Mouse (Mus musculus) CD8-positive naive resting alpha-beta T cell, adult 2 months (primary cell): Measurements from ENCODE around the gene Actr6.
"Not testable (repeated sequence)": the region's sequence is repeated elsewhere in the genome, so short reads cannot be mapped to it uniquely, and the experiment has no call there.

Experiments used
- DNase-seq, 2 experiments: peaks; one replicate each; pipeline ENCODE4 v3.0.0; 2022; ENCODE audit warnings: low read depth in 2 of 2, low spot score in 2 of 2

Actr6 gene

DNA sequence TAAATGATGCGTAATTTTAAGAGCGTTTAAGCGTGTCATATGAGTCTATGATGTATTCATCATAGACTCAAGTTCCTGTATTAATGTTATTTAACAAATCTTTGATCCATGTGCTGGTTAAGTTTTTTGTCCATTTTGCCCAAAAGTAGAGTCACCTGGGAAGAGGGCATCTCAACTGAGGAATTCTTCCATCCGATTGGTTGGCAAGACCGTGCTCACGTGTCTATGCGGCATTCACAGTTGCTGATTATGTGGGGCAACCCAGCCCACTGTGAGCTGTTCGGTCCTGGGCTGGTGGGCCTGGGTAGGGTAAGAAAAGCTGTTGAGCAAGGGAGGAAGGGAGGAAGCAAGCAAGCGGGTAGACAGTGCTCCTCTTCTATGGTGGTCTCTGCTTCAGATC is 6.3 kb upstream of the Actr6 start:
- no peak for DNase-seq

DNA sequence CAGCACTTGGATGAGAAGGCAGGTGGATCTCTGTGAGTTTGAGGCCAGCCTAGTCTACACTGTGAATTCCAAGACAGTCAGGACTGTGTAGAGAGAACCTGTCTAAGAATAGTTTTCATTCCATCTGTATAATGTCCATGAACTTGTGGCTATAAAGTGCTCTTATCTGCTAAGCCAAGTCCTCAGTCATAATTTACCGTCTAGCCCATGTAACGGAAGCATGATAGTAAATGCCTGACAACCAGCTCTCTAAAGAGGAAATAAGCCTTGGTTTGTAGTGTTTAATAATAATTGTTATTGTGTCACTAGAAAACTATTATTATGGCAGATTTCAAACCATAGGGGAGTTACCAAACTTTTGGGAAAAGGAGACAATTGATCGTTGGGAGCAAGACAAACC is 5.8 kb upstream of the Actr6 start:
- no peak for DNase-seq

DNA sequence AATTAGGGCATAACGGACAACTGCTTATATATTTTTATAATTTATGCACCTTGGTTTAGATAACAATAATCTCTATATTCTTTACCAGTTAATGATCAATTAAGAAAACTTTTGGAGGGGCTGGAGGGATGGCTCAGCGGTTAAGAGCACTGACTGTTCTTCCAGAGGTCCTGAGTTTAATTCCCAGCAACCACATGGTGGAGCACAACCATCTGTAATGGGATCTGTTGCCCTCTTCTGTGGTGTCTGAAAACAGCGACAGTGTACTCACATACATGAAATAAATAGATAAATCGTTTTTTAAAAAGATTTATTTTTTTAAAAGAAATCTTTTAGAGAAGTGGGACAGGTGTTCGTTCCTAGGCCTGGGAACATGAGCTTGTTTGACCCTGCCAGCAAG is 5.0 kb upstream of the Actr6 start:
- no peak for DNase-seq

DNA sequence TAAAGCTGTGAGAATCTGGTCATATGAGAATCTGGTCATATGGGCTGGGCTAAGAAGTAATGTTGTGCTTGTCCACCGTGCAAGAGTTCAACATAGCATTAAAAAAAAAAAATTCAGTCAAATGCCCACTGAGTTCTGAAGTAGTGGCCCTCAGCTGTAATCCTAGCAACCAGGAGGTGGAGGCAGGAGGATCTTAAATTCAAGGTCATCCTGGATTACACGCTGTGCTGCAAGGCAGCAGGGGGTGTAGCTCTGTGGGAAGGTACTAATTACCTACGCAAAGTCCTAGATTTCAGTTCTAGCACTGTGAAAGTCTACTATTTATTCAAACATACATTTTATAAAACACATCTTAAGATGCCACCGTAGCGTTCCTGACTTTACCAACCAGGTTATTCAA is 754 bp downstream of the Actr6 start:
- DNase-seq, result no peak

DNA sequence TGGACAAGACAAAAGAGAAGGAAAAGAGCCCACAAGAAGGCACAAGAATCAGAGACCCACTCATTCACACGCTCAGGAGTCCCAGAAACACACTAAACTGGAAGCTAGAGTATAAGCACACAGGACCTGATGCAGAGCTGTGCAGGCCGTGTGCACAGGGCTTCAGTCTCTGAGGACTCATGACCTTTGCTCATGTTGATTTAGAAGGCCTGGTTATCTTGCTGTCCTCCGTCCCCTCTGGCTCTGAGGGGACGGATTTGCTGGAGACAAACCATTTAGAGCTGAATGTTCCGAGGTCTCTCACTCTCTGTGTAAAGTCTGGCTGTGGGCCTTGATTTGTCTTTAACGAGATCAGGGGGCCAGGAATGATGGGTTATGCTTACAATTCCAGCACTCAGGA is 1.7 kb downstream of the Actr6 start:
- DNase-seq, result no peak

- DNase-seq, result no peak
Measured at GRCm38 (mm10) chr10:89722247-89723195, 9.6 kb downstream of the Actr6 start.

DNA sequence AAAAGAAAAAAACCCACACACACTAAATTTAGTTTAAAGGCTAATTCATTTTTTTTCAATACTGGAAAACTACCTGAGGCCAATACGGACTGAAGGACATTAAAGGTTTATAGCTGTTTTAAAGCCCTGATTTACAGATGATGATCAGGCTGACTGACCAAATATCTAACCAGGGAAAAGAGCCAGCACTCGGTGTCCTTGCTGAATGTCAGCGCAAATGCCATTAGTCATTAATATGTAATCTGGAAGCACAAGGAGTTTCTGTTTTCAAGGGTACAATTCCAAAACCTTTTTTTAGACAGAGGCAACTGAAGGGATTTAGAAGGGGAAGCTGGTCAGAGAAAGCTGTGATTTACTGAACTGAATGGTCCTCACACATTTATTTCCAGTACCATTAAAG is 11.3 kb downstream of the Actr6 start:
- no peak for DNase-seq

DNA sequence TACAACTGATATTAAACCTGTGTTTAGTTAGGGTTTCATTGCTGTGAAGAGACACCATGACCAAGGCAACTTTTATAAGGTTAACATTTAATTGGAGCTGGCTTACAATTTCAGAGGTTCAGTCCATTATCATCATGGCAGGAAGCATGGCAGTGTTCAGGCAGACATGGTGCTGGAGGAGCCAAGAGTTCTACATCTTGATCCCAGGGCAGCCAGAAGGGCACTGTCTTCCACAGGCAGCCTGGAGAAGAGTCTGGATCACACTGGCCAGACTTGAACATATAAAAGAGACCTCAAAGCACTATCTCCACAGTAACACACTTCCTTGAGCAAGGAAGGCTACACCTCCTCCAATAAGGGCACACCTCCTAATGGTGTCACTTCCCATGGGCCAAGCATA is 11.8 kb downstream of the Actr6 start:
- no peak for DNase-seq

DNA sequence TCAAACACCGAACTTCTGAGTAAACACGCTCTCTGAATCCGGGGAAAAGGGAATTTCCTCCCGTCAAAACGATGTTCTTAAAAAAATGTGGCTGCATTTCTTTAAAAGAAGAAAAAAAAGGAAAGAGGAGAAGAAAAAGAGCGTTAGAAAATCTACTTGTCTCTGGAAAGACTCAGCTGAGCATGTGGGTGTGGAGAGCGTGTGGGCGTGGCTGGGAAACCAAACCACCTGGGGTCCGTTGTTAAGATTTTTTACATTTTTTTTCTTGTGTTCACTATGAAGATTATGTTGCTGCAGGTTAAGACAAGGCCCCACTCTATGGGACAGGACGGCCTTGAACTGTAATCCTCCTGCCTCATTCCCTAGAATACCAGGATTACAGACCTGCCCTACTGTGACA is 17.2 kb downstream of the Actr6 start:
- no peak for DNase-seq

DNA sequence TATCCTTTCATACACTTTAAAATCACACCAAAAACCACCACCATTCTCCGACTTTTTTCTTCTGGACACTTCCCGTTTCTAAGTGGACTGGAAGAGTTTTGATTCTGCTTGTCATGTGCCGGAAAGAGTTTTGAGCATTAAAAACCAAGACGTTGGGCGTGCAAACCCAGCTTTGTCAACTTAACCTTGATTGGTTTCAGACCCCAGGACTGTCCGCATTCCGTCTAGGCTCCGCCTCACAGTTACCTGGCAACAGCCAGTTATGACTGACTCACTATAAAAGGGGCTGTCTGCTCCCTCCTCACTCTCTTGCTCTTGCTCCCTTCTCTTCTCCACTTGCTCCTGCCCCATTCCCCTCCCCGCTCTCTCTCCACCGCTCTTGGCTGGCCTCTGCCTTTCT is 23.4 kb downstream of the Actr6 start:
- DNase-seq, result no peak

- no peak for DNase-seq
Measured at GRCm38 (mm10) chr10:89707397-89707796, 24.7 kb downstream of the Actr6 start.

DNA sequence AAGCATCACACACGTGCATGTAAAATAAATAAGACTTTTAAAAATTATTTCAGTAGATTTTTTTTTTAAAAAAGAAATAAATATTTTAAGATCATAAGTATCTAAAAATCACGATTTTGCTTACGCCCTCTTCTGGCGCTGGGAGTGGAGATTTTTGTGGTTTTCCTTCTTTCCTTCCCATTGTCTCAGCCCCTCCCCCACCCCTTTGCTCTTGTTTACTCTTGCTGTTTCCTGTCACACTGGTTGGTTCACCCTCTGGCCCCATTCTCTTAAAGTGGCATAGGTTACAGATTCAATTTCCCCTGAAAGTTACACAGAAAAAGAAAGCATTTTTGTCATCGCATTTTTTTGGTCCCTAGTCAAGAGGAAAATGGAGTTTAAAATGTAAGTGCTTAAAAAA is 29.1 kb downstream of the Actr6 start:
- DNase-seq, result peak in 1 of 2 experiments; percentile 21

DNA sequence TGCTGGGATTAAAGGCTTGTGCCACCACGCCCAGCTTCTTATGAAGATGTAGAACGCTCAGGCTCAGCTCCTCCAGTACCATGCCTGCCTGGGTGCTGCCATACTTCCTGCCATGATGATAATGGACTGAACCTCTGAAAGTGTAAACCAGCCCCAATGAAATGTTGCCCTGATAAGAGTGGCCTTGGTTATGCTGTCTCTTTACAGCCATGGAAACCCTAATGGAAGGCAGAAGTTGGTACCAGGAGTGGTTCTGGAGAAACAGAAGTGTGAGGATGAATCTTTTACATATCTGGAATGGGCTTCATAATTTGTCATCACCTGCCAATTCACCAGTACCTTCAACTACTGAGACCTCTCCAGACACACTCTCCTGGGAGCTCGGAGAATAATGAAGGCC is 34.1 kb downstream of the Actr6 start:
- DNase-seq, result no peak

DNA sequence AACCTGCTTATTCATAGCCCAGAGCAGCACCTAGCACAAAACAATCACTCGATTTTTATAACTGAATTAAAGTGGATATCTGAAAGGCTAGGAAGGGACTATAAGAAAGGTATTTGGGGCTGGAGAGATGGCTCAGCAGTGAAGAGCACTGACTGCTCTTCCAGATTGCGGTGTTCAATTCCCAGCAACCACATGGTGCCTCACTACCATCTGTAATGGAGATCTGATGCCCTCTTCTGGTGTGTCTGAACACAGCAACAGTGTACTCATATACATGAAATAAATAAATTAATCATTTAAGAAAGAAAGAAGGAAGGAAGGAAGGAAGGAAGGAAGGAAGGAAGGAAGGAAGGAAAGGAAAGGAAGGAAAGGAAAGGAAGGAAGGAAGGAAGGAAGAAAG is 35.8 kb downstream of the Actr6 start:
- not testable (repeated sequence) for DNase-seq

DNA sequence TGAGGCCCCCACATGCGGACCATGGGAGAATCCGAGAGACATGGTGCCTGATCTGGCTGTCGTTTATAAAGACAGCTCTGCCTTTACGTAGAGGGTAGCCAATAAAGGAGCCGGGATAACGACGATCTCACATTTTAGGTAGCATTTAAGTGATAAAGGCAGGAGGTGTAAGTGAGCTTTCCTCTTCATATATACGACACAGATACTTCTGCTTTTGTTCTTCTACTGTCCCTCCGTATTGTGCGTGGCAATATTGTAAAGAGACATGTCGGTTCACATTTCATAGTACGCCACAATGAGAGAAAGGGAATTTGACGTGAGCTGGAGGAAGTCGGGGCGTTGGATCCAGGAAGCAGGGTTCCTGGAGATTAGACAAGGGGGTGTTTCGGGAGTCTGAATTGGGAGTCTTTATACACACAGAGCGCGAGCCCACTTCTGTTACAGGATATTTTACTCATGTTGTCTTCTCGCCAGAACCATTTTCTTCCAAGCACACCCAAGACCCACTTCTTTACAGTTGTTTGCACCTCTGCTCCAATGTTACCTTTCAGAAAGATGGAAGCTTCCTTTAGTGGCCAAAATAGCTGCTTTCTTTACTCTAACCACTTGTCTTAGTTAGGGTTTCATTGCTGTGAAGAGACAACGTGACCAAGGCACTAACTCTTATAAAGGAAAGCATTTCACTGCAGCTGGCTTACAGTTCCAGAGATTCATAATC is 36.7 kb downstream of the Actr6 start:
- no peak for DNase-seq

- DNase-seq, result no peak
Measured at GRCm38 (mm10) chr10:89690021-89690420, 42.1 kb downstream of the Actr6 start.

GRCm38 (mm10) chr10:89687455-89687854 is 44.6 kb downstream of the Actr6 start:
- DNase-seq, result no peak

DNA sequence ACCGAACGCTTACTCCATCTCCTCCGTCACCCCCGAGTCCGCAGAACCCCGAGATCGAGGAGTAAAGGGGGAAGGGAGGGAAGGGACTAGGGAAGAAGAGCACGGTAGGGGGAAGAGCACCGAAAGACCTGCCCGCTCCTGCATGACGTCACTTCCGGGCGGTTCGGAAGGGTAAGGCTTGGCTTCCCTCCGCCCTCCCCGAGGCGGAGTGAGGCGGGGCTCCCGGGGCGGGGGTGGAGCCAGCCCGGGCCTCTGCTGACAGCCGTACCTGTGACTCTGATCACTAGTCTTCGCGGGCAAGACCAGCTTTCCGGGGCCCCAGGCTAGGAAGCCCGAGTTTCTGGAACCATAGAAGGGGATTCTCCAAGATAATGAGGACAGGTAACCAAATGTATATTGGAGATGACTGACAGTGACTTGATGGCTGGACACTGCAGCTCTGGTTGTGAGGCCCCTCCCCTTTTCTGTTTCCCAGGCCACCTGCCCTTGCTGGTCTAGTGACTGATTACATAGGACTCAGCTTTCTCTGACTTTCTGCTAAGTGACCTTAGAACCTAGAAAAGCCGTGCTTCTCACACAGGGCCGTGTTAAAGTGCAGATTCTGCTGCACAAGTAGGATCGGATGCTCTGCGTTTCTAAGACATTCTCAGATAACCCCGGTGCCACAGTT is 45.8 kb downstream of the Actr6 start, which contains the start of gene Scyl2:
Gene Scyl2, minus strand, starts transcription at position 147 of the 670 bp plus-strand sequence.
- peak; percentile 95 for DNase-seq

DNA sequence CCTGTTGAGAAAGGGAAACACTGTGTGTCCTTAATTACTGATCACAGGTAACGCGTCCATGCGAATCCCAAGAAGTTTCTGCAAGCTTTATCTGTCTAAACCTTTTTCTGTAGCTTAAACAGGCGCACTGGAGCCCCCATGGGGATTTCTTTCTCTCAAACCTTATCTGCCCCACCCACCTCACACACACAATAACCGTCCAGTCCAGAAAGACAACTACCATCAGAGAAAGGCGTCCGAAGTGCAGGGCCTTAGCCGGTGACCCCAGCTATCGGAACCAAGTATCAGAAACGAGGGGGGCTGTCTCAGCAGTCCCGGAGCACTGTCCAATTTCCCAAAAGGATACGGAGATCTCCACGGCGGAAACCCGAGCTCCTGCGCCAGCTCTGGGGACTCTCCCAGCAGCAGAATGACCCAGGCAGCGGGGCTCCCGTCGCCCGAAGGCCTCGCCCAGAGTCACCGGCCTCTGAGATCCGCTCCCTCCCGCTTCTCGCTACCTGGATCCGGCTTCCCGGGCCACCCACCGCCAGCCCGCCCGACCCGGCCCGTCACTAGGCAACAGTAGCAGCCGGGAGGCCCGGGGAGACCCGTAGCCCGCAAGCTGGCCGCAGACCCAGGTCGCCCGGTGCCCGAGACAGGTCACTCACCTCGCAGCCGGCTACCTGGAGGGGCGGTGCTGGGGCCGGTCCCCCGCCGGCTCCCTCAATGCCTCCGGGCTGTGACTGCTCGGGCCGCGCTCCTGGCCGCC is 46.5 kb downstream of the Actr6 start:
- DNase-seq, result no peak

- no peak for DNase-seq
Measured at GRCm38 (mm10) chr10:89682961-89683360, 49.1 kb downstream of the Actr6 start.

DNA sequence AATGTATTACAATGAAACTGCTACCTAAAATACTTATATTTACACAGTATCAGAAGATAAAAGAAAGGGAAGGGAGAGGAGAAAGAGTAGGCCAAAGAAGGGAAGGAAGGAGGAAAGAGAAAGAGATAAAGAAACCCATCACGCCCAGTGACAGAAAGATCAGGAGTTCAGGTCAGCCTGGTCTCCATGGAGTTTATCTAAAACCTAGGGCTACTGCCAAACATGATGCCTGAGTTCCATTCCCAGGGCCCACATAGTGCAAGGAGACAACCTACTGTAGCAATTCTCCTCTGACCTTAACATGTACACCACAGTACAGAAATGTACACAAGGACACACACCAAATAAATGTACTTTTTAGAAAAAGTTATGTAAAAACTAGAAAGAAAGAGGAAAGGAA is 49.9 kb downstream of the Actr6 start:
- no peak for DNase-seq
